Comparison of ENCODE assay signal across 1 mouse cellular context in the genomic region with DNA sequence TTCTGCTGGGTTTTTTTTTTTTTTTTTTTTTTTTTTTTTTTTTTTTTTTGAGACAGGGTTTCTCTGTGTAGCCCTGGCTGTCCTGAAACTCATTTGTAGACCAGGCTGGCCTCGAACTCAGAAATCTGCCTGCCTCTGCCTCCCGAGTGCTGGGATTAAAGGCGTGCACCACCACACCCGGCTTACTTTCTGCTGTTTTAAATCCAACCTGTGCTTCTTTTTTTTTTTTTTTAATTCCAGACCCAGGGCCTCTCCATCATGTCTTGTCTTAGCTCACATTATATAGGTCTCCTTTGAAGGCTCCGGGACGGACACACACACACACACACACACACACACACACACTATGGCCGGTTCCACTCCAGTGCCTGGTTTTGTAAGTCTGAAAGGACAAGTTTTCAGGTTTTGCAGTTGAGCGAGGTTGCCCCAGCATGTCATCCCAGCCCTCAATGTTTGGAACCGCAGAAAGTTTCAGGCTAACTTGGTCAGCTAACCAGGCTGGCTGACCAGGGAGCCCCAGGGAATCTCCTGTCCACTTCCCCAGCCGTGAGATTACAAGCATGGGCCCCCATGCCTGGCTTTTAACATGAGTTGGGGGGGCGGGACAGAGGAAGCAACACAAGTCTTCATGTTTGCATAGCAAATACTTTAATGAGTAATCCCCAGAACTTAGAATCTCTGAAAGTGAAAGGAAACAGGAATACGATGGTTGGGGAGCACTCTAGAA.
A peak's percentile ranks its signal among the peaks of the same experiment; 100 is the strongest.
TF ChIP-seq lines count a peak whose summit lies in the region.

No protein-coding gene starts in this region.

TF ChIP-seq in MEL, 35 proteins besides CTCF, POLR2A, EP300 and RAD21:
- TF ChIP-seq BHLHE40 (IDR thresholded peaks at IDR 0.05; ENCODE audit: borderline replicate concordance, low read depth, low read length) = no peak
- 0 out of 2 replicates have a peak, but pooled peaks have one; percentile 7 for TF ChIP-seq TBP (IDR thresholded peaks at IDR 0.05; ENCODE audit: low read depth, low read length)
- no peak for TF ChIP-seq KAT2A (conservative IDR thresholded peaks at IDR 0.05; ENCODE audit: low read depth, low read length)
- TF ChIP-seq SMC3 (IDR thresholded peaks at IDR 0.05; ENCODE audit: low read depth, low read length) = no peak
- peak; percentile 62 for TF ChIP-seq ZNF384 (IDR thresholded peaks at IDR 0.05; ENCODE audit: low read depth, low read length)
